Comparison of ENCODE assay signal across 8 mouse cellular contexts in genomic region chrX:48513166-48513807, GRCm38 (mm10). TPM values are rescaled to one million over a fixed set of nuclear protein-coding genes. Genes with fewer than 3 reads are reported as not detected.
DNase-seq lines count a peak whose midpoint lies in the region; ATAC-seq lines count a peak whose summit lies in the region.

Gene Aifm1, minus strand, starts transcription at chrX:48513563.

- ATAC-seq in megakaryocyte progenitor cell, adult 5-6 weeks (replicated peaks; ENCODE audit: poor library complexity) = peak; percentile 97

- DNase-seq in adipocyte (ENCODE audit: low spot score) = peak; percentile 96
- DNase-seq in embryo, embryonic 10 days (ENCODE audit: low spot score) = peak; percentile 95
- peak; percentile 84 for DNase-seq in gastrocnemius, postnatal 10 days
- DNase-seq in induced T-regulatory cell, adult 2 months (ENCODE audit: low read depth) = peak; percentile 94
- DNase-seq in left cerebral cortex, adult 9 months (ENCODE audit: low spot score in 2 of 2) = peak; percentile 83 to 92
- DNase-seq in right cerebral cortex, postnatal 14 days = peak; percentile 84
- peak; percentile 79 to 92 for DNase-seq in urinary bladder, postnatal 36 days (ENCODE audit: low spot score in 2 of 2)

RNA-seq across cellular contexts. Expression of gene Aifm1, which starts in this region (rescaled TPM):
- 10 to 100 TPM; 41.8 to 46.2 TPM for total RNA-seq in gastrocnemius, postnatal 10 days (2021)
- total RNA-seq in megakaryocyte progenitor cell, adult 5-6 weeks (2015) = 86.4 and 93.7 TPM in 2 replicates
- 85.2 and 105 TPM in 2 replicates for total RNA-seq in megakaryocyte progenitor cell, adult 5-6 weeks (2017)

Comparison
In these comparisons a context has a peak if more than half of its experiments do, and no peak if none do; other contexts are left out.
1. Peak in every context shown above with its lines: DNase-seq and ATAC-seq.